Mouse (Mus musculus) midbrain, postnatal 0 days (tissue): Measurements from ENCODE around the gene Tapbpl. TPM values are rescaled to one million over a fixed set of nuclear protein-coding genes. Genes with fewer than 3 reads are reported as not detected.

ENCODE experiments used
- ATAC-seq: fragments of 200-750 bp; cut with Nextera tagmentation; 2 replicates; pipeline ENCODE4 v1.8.0; 2017; ENCODE audit warnings: moderate number of reproducible peaks, mild to moderate bottlenecking, moderate TSS enrichment, moderate library complexity; ENCODE audit not compliant: low FRiP score
- DNase-seq: peaks from one replicate; pipeline ENCODE4 v3.0.0-alpha.2; 2015; ENCODE audit warnings: low spot score
- H3K27ac ChIP-seq: fragments of 300-500 bp; sonication (generic); 2 replicates; pipeline ENCODE4 v1.5.1; 2014; ENCODE audit warnings: low read depth, mild to moderate bottlenecking, low read length, mixed read lengths
- H3K27me3 ChIP-seq: fragments of 300-500 bp; sonication (generic); 2 replicates; pipeline ENCODE4 v1.6.1; 2014; ENCODE audit warnings: low read length, control low read depth, mixed read lengths; ENCODE audit not compliant: insufficient read depth
- H3K36me3 ChIP-seq: fragments of 300-500 bp; sonication (generic); 2 replicates; pipeline ENCODE4 v1.6.1; 2014; ENCODE audit warnings: low read length, control low read depth, mixed read lengths; ENCODE audit not compliant: insufficient read depth
- H3K4me1 ChIP-seq: fragments of 300-500 bp; sonication (generic); 2 replicates; pipeline ENCODE4 v1.6.1; 2014; ENCODE audit warnings: mild to moderate bottlenecking, control low read depth, antibody characterized with exemption, low read length, mixed read lengths; ENCODE audit not compliant: insufficient read depth
- H3K4me2 ChIP-seq: fragments of 300-500 bp; sonication (generic); 2 replicates; pipeline ENCODE4 v1.6.1; 2014; ENCODE audit warnings: low read depth, mild to moderate bottlenecking, low read length, mixed read lengths; ENCODE audit not compliant: poor library complexity, severe bottlenecking
- H3K4me3 ChIP-seq: fragments of 300-500 bp; sonication (generic); 2 replicates; pipeline ENCODE4 v1.5.1; 2014; ENCODE audit warnings: low read depth, mild to moderate bottlenecking, low read length, moderate library complexity
- H3K9ac ChIP-seq: fragments of 300-500 bp; sonication (generic); replicated peaks from 2 replicates; pipeline ENCODE4 v1.6.1; 2014; ENCODE audit warnings: mild to moderate bottlenecking, low read length, moderate library complexity, mixed read lengths; ENCODE audit not compliant: poor library complexity, severe bottlenecking
- H3K9me3 ChIP-seq: fragments of 300-500 bp; sonication (generic); 2 replicates; pipeline ENCODE4 v1.6.1; 2016; ENCODE audit warnings: low read length, control low read depth
- CTCF ChIP-seq: IDR thresholded peaks from 2 replicates; pipeline ENCODE4 v1.5.1; 2016; ENCODE audit warnings: antibody characterized with exemption, mild to moderate bottlenecking
- WGBS: fragments of 180-500 bp; shearing (Covaris S2); extraction: QIAGEN DNeasy Blood & Tissue Kit; methylation state at CpG from one replicate; pipeline ENCODE4 v1.1.7; 2014; 5-methylcytosine and 5-hydroxymethylcytosine counted together
- polyA plus RNA-seq: library from polyadenylated mRNA; unstranded; fragments of >200 nt; fragmentation: Nextera tagmentation; extraction: Ambion mirVana; gene quantifications from 2 replicates; pipeline ENCODE4 v1.2.1, GENCODE M21; 2015
- total RNA-seq: library from RNA; depleted of rRNA; stranded (reverse); fragments of >200 nt; gene quantifications from 2 replicates; pipeline ENCODE4 v1.2.3, GENCODE M21; 2014

The Tapbpl gene
- total and polyA plus RNA-seq, 2 experiments from 2014 or later, result 6.2 to 9.7 TPM

- Histone ChIP-seq H3K4me2 (no peak overlapping the region), H3K9me3 (no peaks in the 10 kb centered on the region), H3K4me3 (no peak overlapping the region), H3K36me3 (no peaks in the 10 kb centered on the region), H3K9ac (no peak overlapping the region), H3K27me3 (no peaks in the 10 kb centered on the region), H3K4me1 (0 out of 2 replicates have a peak, but pooled peaks cover 6% of the 10 kb centered on the region), H3K27ac (no peak overlapping the region)
- 47% methylated on average over 2 of the region's 2 CpGs for whole genome bisulfite sequencing
- TF ChIP-seq CTCF, result no peak
- no peak for DNase-seq
- ATAC-seq, result no peak
Observed at GRCm38 (mm10) chr6:125212621-125213020, 19.0 kb downstream of the Tapbpl start.

- H3K9ac ChIP-seq, result no peak overlapping the region
- no peaks in the 10 kb centered on the region for H3K4me1 ChIP-seq
- no peaks in the 10 kb centered on the region for H3K9me3 ChIP-seq
- H3K27ac ChIP-seq, result no peak overlapping the region
- H3K27me3 ChIP-seq, result no peaks in the 10 kb centered on the region
- WGBS, result 94% methylated on average over 1 of the region's 1 CpGs
- no peak overlapping the region for H3K4me3 ChIP-seq
- no peak for ATAC-seq
- no peak overlapping the region for H3K4me2 ChIP-seq
- TF ChIP-seq CTCF, result no peak
- no peak for DNase-seq
- H3K36me3 ChIP-seq, result no peaks in the 10 kb centered on the region
Observed at GRCm38 (mm10) chr6:125210436-125210835, 21.2 kb downstream of the Tapbpl start.

- WGBS, result 82% methylated on average over 5 of the region's 5 CpGs
- DNase-seq (no peak), ATAC-seq (no peak)
- Histone ChIP-seq H3K4me2 (no peak overlapping the region), H3K9me3 (no peaks in the 10 kb centered on the region), H3K4me3 (no peak overlapping the region), H3K4me1 (no peaks in the 10 kb centered on the region), H3K27me3 (no peaks in the 10 kb centered on the region), H3K36me3 (no peaks in the 10 kb centered on the region; the same call in none of the 2 replicates), H3K27ac (no peak overlapping the region), H3K9ac (no peak overlapping the region)
- no peak for TF ChIP-seq CTCF
Observed at GRCm38 (mm10) chr6:125197166-125197565, 34.5 kb downstream of the Tapbpl start.

GRCm38 (mm10) chr6:125196301-125196700, 35.4 kb downstream of the Tapbpl start:
- Histone ChIP-seq H3K27ac (no peak overlapping the region), H3K9me3 (no peaks in the 10 kb centered on the region), H3K4me1 (no peaks in the 10 kb centered on the region), H3K9ac (no peak overlapping the region), H3K4me2 (no peak overlapping the region), H3K4me3 (no peak overlapping the region), H3K36me3 (no peaks in the 10 kb centered on the region; the same call in none of the 2 replicates), H3K27me3 (no peaks in the 10 kb centered on the region)
- TF ChIP-seq CTCF, result no peak
- no peak for ATAC-seq
- WGBS, result 24% methylated on average over 3 of the region's 3 CpGs
- DNase-seq, result peak; percentile 11

- WGBS, result 25% methylated on average over 1 of the region's 1 CpGs
- no peak for TF ChIP-seq CTCF
- no peak overlapping the region for H3K4me3 ChIP-seq
- DNase-seq, result no peak
- ATAC-seq, result no peak
- H3K36me3 ChIP-seq, result no peaks in the 10 kb centered on the region; the same call in none of the 2 replicates
- H3K9me3 ChIP-seq, result no peaks in the 10 kb centered on the region
- no peaks in the 10 kb centered on the region for H3K27me3 ChIP-seq
- no peak overlapping the region for H3K27ac ChIP-seq
- H3K9ac ChIP-seq, result no peak overlapping the region
- H3K4me2 ChIP-seq, result no peak overlapping the region
- H3K4me1 ChIP-seq, result no peaks in the 10 kb centered on the region
Observed at GRCm38 (mm10) chr6:125195541-125196075, 36.1 kb downstream of the Tapbpl start.

- no peaks in the 10 kb centered on the region for H3K27me3 ChIP-seq
- H3K27ac ChIP-seq, result no peak overlapping the region
- no peak for DNase-seq
- H3K4me1 ChIP-seq, result no peaks in the 10 kb centered on the region
- WGBS, result 79% methylated on average over 7 of the region's 7 CpGs
- peaks cover 4% of the 10 kb centered on the region for H3K36me3 ChIP-seq
- H3K4me2 ChIP-seq, result no peak overlapping the region
- no peak overlapping the region for H3K4me3 ChIP-seq
- H3K9me3 ChIP-seq, result no peaks in the 10 kb centered on the region
- no peak for TF ChIP-seq CTCF
- ATAC-seq, result no peak
- H3K9ac ChIP-seq, result no peak overlapping the region
Observed at GRCm38 (mm10) chr6:125193390-125193789, 38.3 kb downstream of the Tapbpl start.
